Mouse (Mus musculus): Measurements from ENCODE around the gene Bcl11a.

Gene Bcl11a

GRCm38 (mm10) chr11:24079392-24080391, 1.8 kb downstream of the Bcl11a start:
- DNase-seq (ENCODE audit: low read depth, low spot score): no peak

GRCm38 (mm10) chr11:24080541-24080940, 2.7 kb downstream of the Bcl11a start:
- no peak for DNase-seq (ENCODE audit: low read depth, low spot score)

- no peak for DNase-seq (ENCODE audit: low read depth, low spot score)
Observed at GRCm38 (mm10) chr11:24081016-24081686, 3.3 kb downstream of the Bcl11a start.

- no peak for DNase-seq (ENCODE audit: low read depth, low spot score)
Observed at GRCm38 (mm10) chr11:24081687-24082384, 4.0 kb downstream of the Bcl11a start.

- no peak for DNase-seq (ENCODE audit: low read depth, low spot score)
Observed at GRCm38 (mm10) chr11:24082385-24083075, 4.7 kb downstream of the Bcl11a start.

GRCm38 (mm10) chr11:24083076-24083405, 5.2 kb downstream of the Bcl11a start:
- no peak for DNase-seq (ENCODE audit: low read depth, low spot score)

GRCm38 (mm10) chr11:24083423-24083822, 5.6 kb downstream of the Bcl11a start:
- no peak for DNase-seq (ENCODE audit: low read depth, low spot score)

GRCm38 (mm10) chr11:24084077-24084476, 6.2 kb downstream of the Bcl11a start:
- DNase-seq (ENCODE audit: low read depth, low spot score): no peak

GRCm38 (mm10) chr11:24084590-24084989, 6.7 kb downstream of the Bcl11a start:
- no peak for DNase-seq (ENCODE audit: low read depth, low spot score)

- no peak for DNase-seq (ENCODE audit: low read depth, low spot score)
Observed at GRCm38 (mm10) chr11:24085986-24086385, 8.1 kb downstream of the Bcl11a start.

GRCm38 (mm10) chr11:24087069-24087468, 9.2 kb downstream of the Bcl11a start:
- no peak for DNase-seq (ENCODE audit: low read depth, low spot score)

- DNase-seq (ENCODE audit: low read depth, low spot score): no peak
Observed at GRCm38 (mm10) chr11:24090443-24090842, 12.6 kb downstream of the Bcl11a start.

GRCm38 (mm10) chr11:24091393-24092080, 13.7 kb downstream of the Bcl11a start:
- DNase-seq (ENCODE audit: low read depth, low spot score): no peak

GRCm38 (mm10) chr11:24092618-24093017, 14.8 kb downstream of the Bcl11a start:
- no peak for DNase-seq (ENCODE audit: low read depth, low spot score)

GRCm38 (mm10) chr11:24094086-24094487, 16.2 kb downstream of the Bcl11a start:
- no peak for DNase-seq (ENCODE audit: low read depth, low spot score)

- DNase-seq (ENCODE audit: low read depth, low spot score): no peak
Observed at GRCm38 (mm10) chr11:24095236-24095635, 17.4 kb downstream of the Bcl11a start.

- no peak for DNase-seq (ENCODE audit: low read depth, low spot score)
Observed at GRCm38 (mm10) chr11:24095656-24096353, 17.9 kb downstream of the Bcl11a start.

- no peak for DNase-seq (ENCODE audit: low read depth, low spot score)
Observed at GRCm38 (mm10) chr11:24096483-24096882, 18.6 kb downstream of the Bcl11a start.

- no peak for DNase-seq (ENCODE audit: low read depth, low spot score)
Observed at GRCm38 (mm10) chr11:24097026-24097425, 19.2 kb downstream of the Bcl11a start.

GRCm38 (mm10) chr11:24098069-24098468, 20.2 kb downstream of the Bcl11a start:
- DNase-seq (ENCODE audit: low read depth, low spot score): no peak
